Mouse (Mus musculus) erythroblast, embryonic 14.5 days (primary cell): Measurements from ENCODE around the gene Olfr286.

ENCODE experiments used
- GATA1 ChIP-seq: IDR thresholded peaks from 2 replicates; pipeline ENCODE4 v1.6.1; 2012; ENCODE audit warnings: low read length, inconsistent platforms, mixed read lengths
- TAL1 ChIP-seq: IDR thresholded peaks from 3 replicates; pipeline ENCODE4 v1.6.1; 2012; ENCODE audit warnings: low read length, inconsistent platforms, mixed read lengths

GRCm38 (mm10) chr15:98195442-98195841, 38.8 kb downstream of the Olfr286 start, which contains the start of gene Olfr288:
- TF ChIP-seq GATA1 (no peak), TAL1 (no peak)
